Mouse (Mus musculus) heart, embryonic 16.5 days (tissue): ENCODE results near the gene Tbc1d14. TPM values are rescaled to one million over a fixed set of nuclear protein-coding genes. Genes with fewer than 3 reads are reported as not detected.

Experiments used
- ATAC-seq: fragments of 200-750 bp; cut with Nextera tagmentation; replicated peaks from 2 replicates; pipeline ENCODE4 v1.8.0; 2017; ENCODE audit warnings: moderate number of reproducible peaks; ENCODE audit not compliant: insufficient read depth, low FRiP score; ENCODE audit errors: extremely low read depth
- H3K27ac ChIP-seq: fragments of 300-500 bp; sonication (generic); 2 replicates; pipeline ENCODE4 v1.5.1; 2014; ENCODE audit warnings: mild to moderate bottlenecking, low read length, control low read depth, moderate library complexity
- H3K27me3 ChIP-seq: fragments of 300-500 bp; sonication (generic); 2 replicates; pipeline ENCODE4 v1.6.1; 2014; ENCODE audit warnings: low read length, mixed read lengths; ENCODE audit not compliant: control insufficient read depth, insufficient read depth
- H3K36me3 ChIP-seq: fragments of 300-500 bp; sonication (generic); 2 replicates; pipeline ENCODE4 v1.6.1; 2014; ENCODE audit not compliant: control insufficient read depth, insufficient read depth
- H3K4me1 ChIP-seq: fragments of 300-500 bp; sonication (generic); 2 replicates; pipeline ENCODE4 v1.6.1; 2014; ENCODE audit warnings: low read length, mixed read lengths; ENCODE audit not compliant: control insufficient read depth, insufficient read depth
- H3K4me2 ChIP-seq: fragments of 300-500 bp; sonication (generic); 2 replicates; pipeline ENCODE4 v1.6.1; 2014; ENCODE audit warnings: low read depth, mild to moderate bottlenecking, control low read depth, low read length
- H3K4me3 ChIP-seq: fragments of 300-500 bp; sonication (generic); 2 replicates; pipeline ENCODE4 v1.5.1; 2014; ENCODE audit warnings: mild to moderate bottlenecking, control low read depth, low read length
- H3K9ac ChIP-seq: fragments of 300-500 bp; sonication (generic); 2 replicates; pipeline ENCODE4 v1.6.1; 2014; ENCODE audit warnings: low read length, control low read depth
- H3K9me3 ChIP-seq: fragments of 300-500 bp; sonication (generic); replicated peaks from 2 replicates; pipeline ENCODE4 v1.6.1; 2016; ENCODE audit warnings: low read length; ENCODE audit not compliant: control insufficient read depth
- WGBS: fragments of 180-500 bp; shearing (Covaris S2); extraction: QIAGEN DNeasy Blood & Tissue Kit; methylation state at CpG from one replicate; pipeline ENCODE4 v1.1.7; 2014; 5-methylcytosine and 5-hydroxymethylcytosine counted together
- polyA plus RNA-seq: library from polyadenylated mRNA; unstranded; fragments of >200 nt; fragmentation: Nextera tagmentation; extraction: Ambion mirVana; gene quantifications from 2 replicates; pipeline ENCODE4 v1.2.1, GENCODE M21; 2015

Gene Tbc1d14
- polyA plus RNA-seq, 1 experiment from 2014 or later, result 18.0 TPM

DNA sequence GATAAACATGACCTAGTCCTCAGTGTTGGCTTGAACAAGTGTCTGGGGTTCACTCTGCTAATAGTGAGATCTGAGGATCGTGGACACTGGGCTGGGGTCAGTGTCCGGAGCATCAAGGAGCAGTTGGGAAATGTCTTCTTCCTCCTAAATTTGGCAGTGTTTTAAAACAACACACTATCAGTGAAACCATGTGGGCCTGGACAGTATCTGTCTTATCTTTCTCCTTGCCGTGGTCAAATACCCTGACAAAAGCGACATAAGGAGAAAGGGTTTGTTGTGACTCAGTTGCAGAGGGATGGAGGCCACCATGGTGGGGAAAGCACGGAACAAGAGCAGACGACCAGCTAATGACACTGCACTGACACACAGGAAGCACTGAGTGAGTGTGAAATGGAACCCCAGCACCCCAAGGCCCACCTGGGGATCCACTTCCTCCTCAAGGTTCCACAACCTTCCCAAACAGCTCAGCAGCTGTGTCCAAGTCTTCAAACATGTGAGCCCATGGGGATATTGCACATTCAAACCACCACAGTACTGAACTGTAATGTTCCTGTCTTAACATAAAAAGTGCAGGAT is 58.5 kb downstream of the Tbc1d14 start:
- Histone ChIP-seq H3K27me3 (no peaks in the 10 kb centered on the region), H3K36me3 (no peaks in the 10 kb centered on the region), H3K9me3 (no peaks in the 10 kb centered on the region), H3K9ac (no peak overlapping the region), H3K4me3 (no peak overlapping the region), H3K4me1 (peaks cover 9% of the 10 kb centered on the region), H3K4me2 (no peak overlapping the region), H3K27ac (no peak overlapping the region)
- 48% methylated on average over 6 of the region's 6 CpGs for WGBS
- ATAC-seq, result no peak

DNA sequence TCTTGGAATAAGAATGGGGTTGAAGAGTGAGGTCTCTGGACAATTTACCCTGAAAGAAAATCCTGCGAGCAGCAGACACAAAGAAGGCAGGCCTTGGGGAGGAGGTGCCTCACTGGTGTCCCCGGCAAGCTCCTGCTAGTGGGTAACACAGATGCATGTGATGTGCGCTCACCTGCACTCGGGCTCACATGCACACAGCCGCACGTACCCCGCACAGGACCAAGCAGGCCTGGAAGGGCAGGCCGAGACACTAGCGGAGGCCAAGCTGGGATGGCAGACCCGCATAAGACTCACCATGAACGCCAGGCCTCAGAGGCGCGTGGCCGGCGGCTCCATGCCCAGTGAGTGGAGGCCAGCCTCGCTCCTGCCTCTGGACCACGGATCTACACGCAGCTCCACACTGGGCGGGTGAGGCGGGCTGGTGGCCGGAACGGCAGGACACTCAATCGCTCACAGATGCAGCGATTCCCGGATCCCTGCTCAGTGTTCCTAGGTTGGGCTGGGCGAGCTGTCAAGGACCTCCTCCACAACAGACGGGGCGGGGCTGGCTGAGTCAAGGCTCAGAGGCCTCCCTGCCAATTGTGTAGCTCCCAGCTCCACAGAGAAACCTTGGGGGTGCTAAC is 62.8 kb downstream of the Tbc1d14 start:
- H3K4me3 ChIP-seq, result peak overlapping the region; percentile 79
- H3K36me3 ChIP-seq, result no peaks in the 10 kb centered on the region
- H3K27ac ChIP-seq, result peak overlapping the region; percentile 79
- peak overlapping the region; percentile 76 for H3K4me2 ChIP-seq
- H3K4me1 ChIP-seq, result peaks cover 20% of the 10 kb centered on the region
- ATAC-seq, result peak; percentile 97
- peak overlapping the region; percentile 88 for H3K9ac ChIP-seq
- no peaks in the 10 kb centered on the region for H3K27me3 ChIP-seq
- no peaks in the 10 kb centered on the region for H3K9me3 ChIP-seq
- WGBS, result under 1% methylated on average over 28 of the region's 28 CpGs

- no peak for ATAC-seq
- Histone ChIP-seq H3K9ac (peak overlapping the region; percentile 88), H3K4me3 (peak overlapping the region; percentile 79), H3K4me1 (peaks cover 20% of the 10 kb centered on the region), H3K9me3 (no peaks in the 10 kb centered on the region), H3K36me3 (no peaks in the 10 kb centered on the region), H3K27ac (peak overlapping the region; percentile 79; the same call in 1 of the 2 replicates), H3K4me2 (peak overlapping the region; percentile 76), H3K27me3 (no peaks in the 10 kb centered on the region)
- WGBS, result 6% methylated on average over 5 of the region's 5 CpGs
Observed at GRCm38 (mm10) chr5:36529698-36530097, 63.4 kb downstream of the Tbc1d14 start.

GRCm38 (mm10) chr5:36526921-36527320 is 66.2 kb downstream of the Tbc1d14 start:
- no peak overlapping the region for H3K27ac ChIP-seq
- H3K4me1 ChIP-seq, result peaks cover 25% of the 10 kb centered on the region
- no peaks in the 10 kb centered on the region for H3K27me3 ChIP-seq
- WGBS, result 82% methylated on average over 2 of the region's 2 CpGs
- peaks cover 2% of the 10 kb centered on the region; the same call in 1 of the 2 replicates for H3K36me3 ChIP-seq
- ATAC-seq, result no peak
- H3K9ac ChIP-seq, result no peak overlapping the region
- no peaks in the 10 kb centered on the region for H3K9me3 ChIP-seq
- no peak overlapping the region for H3K4me2 ChIP-seq
- no peak overlapping the region for H3K4me3 ChIP-seq

GRCm38 (mm10) chr5:36526274-36526673 is 66.8 kb downstream of the Tbc1d14 start:
- Histone ChIP-seq H3K4me3 (no peak overlapping the region), H3K4me2 (no peak overlapping the region), H3K27ac (no peak overlapping the region), H3K9ac (no peak overlapping the region), H3K4me1 (peaks cover 25% of the 10 kb centered on the region), H3K27me3 (no peaks in the 10 kb centered on the region), H3K9me3 (no peaks in the 10 kb centered on the region), H3K36me3 (peaks cover 6% of the 10 kb centered on the region; the same call in 1 of the 2 replicates)
- 60% methylated on average over 5 of the region's 5 CpGs for WGBS
- no peak for ATAC-seq

DNA sequence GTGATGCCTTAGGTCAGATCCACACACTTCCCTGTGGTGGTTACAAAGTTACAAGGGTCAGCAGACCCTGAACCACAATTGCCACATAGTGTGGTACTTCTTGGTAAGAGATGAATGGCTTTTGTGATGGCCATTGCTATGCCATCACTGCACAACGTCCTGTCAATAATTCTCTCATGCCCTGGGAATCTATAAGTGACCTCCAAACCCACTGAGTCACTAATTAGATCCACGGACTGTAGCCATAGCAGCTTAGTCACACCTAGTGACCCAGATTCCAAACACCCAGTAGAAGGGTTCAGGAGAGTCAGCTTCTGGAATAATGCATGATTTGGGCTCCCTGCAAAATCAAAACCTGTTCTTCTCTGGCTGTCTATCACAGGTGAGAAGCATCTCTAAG is 67.9 kb downstream of the Tbc1d14 start:
- no peaks in the 10 kb centered on the region for H3K9me3 ChIP-seq
- no peak overlapping the region for H3K9ac ChIP-seq
- H3K27ac ChIP-seq, result no peak overlapping the region
- peaks cover 7% of the 10 kb centered on the region for H3K36me3 ChIP-seq
- ATAC-seq, result no peak
- 78% methylated on average over 2 of the region's 2 CpGs for WGBS
- no peak overlapping the region for H3K4me2 ChIP-seq
- no peaks in the 10 kb centered on the region for H3K27me3 ChIP-seq
- peaks cover 22% of the 10 kb centered on the region for H3K4me1 ChIP-seq
- no peak overlapping the region for H3K4me3 ChIP-seq

GRCm38 (mm10) chr5:36523219-36523703 is 69.8 kb downstream of the Tbc1d14 start:
- WGBS, result 52% methylated on average over 5 of the region's 5 CpGs

DNA sequence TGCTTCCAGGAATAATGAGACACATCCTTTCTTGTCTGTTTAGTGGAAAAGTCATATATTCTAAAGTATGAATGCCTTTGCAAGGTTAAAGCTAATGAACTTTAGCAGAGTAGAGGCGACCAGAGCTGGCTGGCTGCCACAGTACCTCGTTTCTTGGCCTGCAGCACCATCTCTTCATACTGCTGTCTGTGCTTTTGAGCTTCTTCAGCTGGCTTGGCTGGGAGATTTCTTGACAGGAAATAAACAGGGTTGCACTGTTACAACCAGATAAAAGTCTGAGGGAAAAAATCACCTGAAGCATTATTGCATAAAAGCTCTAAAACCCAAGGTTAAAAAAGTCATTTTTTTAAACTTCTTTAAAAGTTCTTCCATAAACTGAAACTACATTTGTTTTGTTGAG is 70.3 kb downstream of the Tbc1d14 start:
- H3K27ac ChIP-seq, result peak overlapping the region; percentile 56
- 39% methylated on average over 2 of the region's 2 CpGs for WGBS
- no peaks in the 10 kb centered on the region for H3K27me3 ChIP-seq
- peaks cover 24% of the 10 kb centered on the region for H3K36me3 ChIP-seq
- peaks cover 10% of the 10 kb centered on the region for H3K4me1 ChIP-seq
- no peaks in the 10 kb centered on the region for H3K9me3 ChIP-seq
- no peak overlapping the region for H3K9ac ChIP-seq
- ATAC-seq, result no peak
- no peak overlapping the region for H3K4me3 ChIP-seq
- H3K4me2 ChIP-seq, result no peak overlapping the region

More at GRCm38 (mm10) chr5:36523219-36523703, 69.8 kb downstream of the Tbc1d14 start:
- ATAC-seq, result no peak
- Histone ChIP-seq H3K4me1 (peaks cover 10% of the 10 kb centered on the region), H3K4me3 (no peak overlapping the region), H3K9me3 (no peaks in the 10 kb centered on the region), H3K36me3 (peaks cover 24% of the 10 kb centered on the region), H3K9ac (no peak overlapping the region), H3K27me3 (no peaks in the 10 kb centered on the region), H3K27ac (peak overlapping the region; percentile 56), H3K4me2 (no peak overlapping the region)

GRCm38 (mm10) chr5:36519751-36520150 is 73.3 kb downstream of the Tbc1d14 start:
- no peaks in the 10 kb centered on the region for H3K27me3 ChIP-seq
- H3K9me3 ChIP-seq, result no peaks in the 10 kb centered on the region
- no peak overlapping the region for H3K27ac ChIP-seq
- H3K9ac ChIP-seq, result no peak overlapping the region
- no peak for ATAC-seq
- WGBS, result 77% methylated on average over 3 of the region's 3 CpGs
- H3K4me2 ChIP-seq, result no peak overlapping the region
- peaks cover 7% of the 10 kb centered on the region for H3K4me1 ChIP-seq
- no peak overlapping the region for H3K4me3 ChIP-seq
- H3K36me3 ChIP-seq, result peaks cover 27% of the 10 kb centered on the region
